Mouse (Mus musculus) adrenal gland, postnatal 14 days (tissue): ENCODE measurements around the gene Crebbp. TPM values are rescaled to one million over a fixed set of nuclear protein-coding genes. Genes with fewer than 3 reads are reported as not detected.
"Not testable (repeated sequence)": the region's sequence is repeated elsewhere in the genome, so short reads cannot be mapped to it uniquely, and the experiment has no call there.

Experiments
- DNase-seq: peaks from one replicate; pipeline ENCODE4 v3.0.0; 2021; ENCODE audit warnings: mixed read lengths
- long read RNA-seq, 2 experiments: library from polyadenylated mRNA; stranded (forward); transcript quantifications; one replicate each; pipeline ENCODE4 v2.0.0; 2021
- total RNA-seq: library from RNA; stranded (reverse); gene quantifications from 2 replicates; pipeline ENCODE4 v1.2.3, GENCODE M21; 2021

Crebbp gene
- total RNA-seq, result 65.5 and 68.0 TPM in 2 replicates
- long read RNA-seq, experiment 1, partial matches to known transcripts, result 2 of 8 reads
- long read RNA-seq, experiment 1, other reads (novel, unspliced or antisense), result 6 of 8 reads
- long read RNA-seq, experiment 2, partial matches to known transcripts, result 0 of 9 reads
- long read RNA-seq, experiment 2, other reads (novel, unspliced or antisense), result 9 of 9 reads

- peak; percentile 95 for DNase-seq
Measured at GRCm38 (mm10) chr16:4213799-4214551, at the start of gene Crebbp. TSS of gene Crebbp (minus strand) at chr16:4213997.

- no peak for DNase-seq
Measured at GRCm38 (mm10) chr16:4263486-4263885, 49.7 kb upstream of the Crebbp start.

GRCm38 (mm10) chr16:4257546-4257945 is 43.7 kb upstream of the Crebbp start:
- no peak for DNase-seq

GRCm38 (mm10) chr16:4248791-4249190 is 35.0 kb upstream of the Crebbp start:
- no peak for DNase-seq

- DNase-seq, result not testable (repeated sequence)
Measured at GRCm38 (mm10) chr16:4245241-4245640, 31.4 kb upstream of the Crebbp start.

GRCm38 (mm10) chr16:4236131-4236530 is 22.3 kb upstream of the Crebbp start:
- no peak for DNase-seq

GRCm38 (mm10) chr16:4235587-4235986 is 21.8 kb upstream of the Crebbp start:
- no peak for DNase-seq

- DNase-seq, result no peak
Measured at GRCm38 (mm10) chr16:4225841-4226240, 12.0 kb upstream of the Crebbp start.

GRCm38 (mm10) chr16:4214631-4215240 is 939 bp upstream of the Crebbp start:
- no peak for DNase-seq

GRCm38 (mm10) chr16:4212963-4213798 is 616 bp downstream of the Crebbp start:
- peak; percentile 87 for DNase-seq

- DNase-seq, result no peak
Measured at GRCm38 (mm10) chr16:4212167-4212962, 1.4 kb downstream of the Crebbp start.

- no peak for DNase-seq
Measured at GRCm38 (mm10) chr16:4210290-4210689, 3.5 kb downstream of the Crebbp start.

- no peak for DNase-seq
Measured at GRCm38 (mm10) chr16:4203592-4203991, 10.2 kb downstream of the Crebbp start.

GRCm38 (mm10) chr16:4199995-4200394 is 13.8 kb downstream of the Crebbp start:
- DNase-seq, result no peak

GRCm38 (mm10) chr16:4199566-4199965 is 14.2 kb downstream of the Crebbp start:
- DNase-seq, result peak; percentile 26

GRCm38 (mm10) chr16:4198004-4198403 is 15.8 kb downstream of the Crebbp start:
- no peak for DNase-seq

GRCm38 (mm10) chr16:4190166-4190565 is 23.6 kb downstream of the Crebbp start:
- no peak for DNase-seq

GRCm38 (mm10) chr16:4175134-4175533 is 38.7 kb downstream of the Crebbp start:
- DNase-seq, result no peak

GRCm38 (mm10) chr16:4169530-4169929 is 44.3 kb downstream of the Crebbp start:
- DNase-seq, result no peak

- no peak for DNase-seq
Measured at GRCm38 (mm10) chr16:4168476-4168875, 45.3 kb downstream of the Crebbp start.

- DNase-seq, result no peak
Measured at GRCm38 (mm10) chr16:4160898-4161247, 52.9 kb downstream of the Crebbp start.
